Mouse (Mus musculus) liver, postnatal 0 days (tissue): Measurements from ENCODE around the gene Gm21987. TPM values are rescaled to one million over a fixed set of nuclear protein-coding genes. Genes with fewer than 3 reads are reported as not detected.

Source experiments
- ATAC-seq: fragments of 200-750 bp; cut with Nextera tagmentation; 2 replicates; pipeline ENCODE4 v1.8.0; 2017; ENCODE audit warnings: mild to moderate bottlenecking, moderate library complexity
- DNase-seq: peaks from one replicate; pipeline ENCODE4 v3.0.0-alpha.2; 2016
- H3K27ac ChIP-seq: fragments of 300-500 bp; sonication (generic); 2 replicates; pipeline ENCODE4 v1.5.1; 2014; ENCODE audit warnings: antibody characterized with exemption, moderate library complexity, mild to moderate bottlenecking, low read depth
- H3K27me3 ChIP-seq: fragments of 300-500 bp; sonication (generic); 2 replicates; pipeline ENCODE4 v1.6.1; 2014; ENCODE audit warnings: low read length, control low read depth, mixed read lengths; ENCODE audit not compliant: insufficient read depth
- H3K36me3 ChIP-seq: fragments of 300-500 bp; sonication (generic); replicated peaks from 2 replicates; pipeline ENCODE4 v1.6.1; 2014; ENCODE audit warnings: mild to moderate bottlenecking, control low read depth, low read length, moderate library complexity, mixed read lengths; ENCODE audit not compliant: insufficient read depth
- H3K4me1 ChIP-seq: fragments of 300-500 bp; sonication (generic); 2 replicates; pipeline ENCODE4 v1.6.1; 2014; ENCODE audit warnings: antibody characterized with exemption, mild to moderate bottlenecking, control low read depth; ENCODE audit not compliant: insufficient read depth
- H3K4me2 ChIP-seq: fragments of 300-500 bp; sonication (generic); 2 replicates; pipeline ENCODE4 v1.6.1; 2014; ENCODE audit warnings: low read depth, mild to moderate bottlenecking, low read length, moderate library complexity, mixed read lengths
- H3K4me3 ChIP-seq: fragments of 300-500 bp; sonication (generic); 2 replicates; pipeline ENCODE4 v1.5.1; 2014; ENCODE audit warnings: low read depth, low read length
- H3K9ac ChIP-seq: fragments of 300-500 bp; sonication (generic); replicated peaks from 2 replicates; pipeline ENCODE4 v1.6.1; 2014; ENCODE audit warnings: mild to moderate bottlenecking, moderate library complexity
- H3K9me3 ChIP-seq: fragments of 300-500 bp; sonication (generic); 2 replicates; pipeline ENCODE4 v1.6.1; 2016; ENCODE audit warnings: mild to moderate bottlenecking, control low read depth, low read length, mixed read lengths
- CTCF ChIP-seq: sonication (generic); IDR thresholded peaks from 2 replicates; pipeline ENCODE4 v1.5.1; 2016; ENCODE audit warnings: antibody characterized with exemption, low read depth
- EP300 ChIP-seq: IDR thresholded peaks from 2 replicates; pipeline ENCODE4 v1.6.1; 2016; ENCODE audit warnings: antibody characterized with exemption, low read depth, mild to moderate bottlenecking
- WGBS: fragments of 180-500 bp; shearing (Covaris S2); extraction: QIAGEN DNeasy Blood & Tissue Kit; methylation state at CpG from one replicate; pipeline ENCODE4 v1.1.7; 2014; ENCODE audit not compliant: insufficient replicate concordance; 5-methylcytosine and 5-hydroxymethylcytosine counted together
- polyA plus RNA-seq: library from polyadenylated mRNA; unstranded; fragments of >200 nt; fragmentation: Nextera tagmentation; extraction: Ambion mirVana; gene quantifications from 2 replicates; pipeline ENCODE4 v1.2.1, GENCODE M21; 2015

Gene Gm21987
- polyA plus RNA-seq, 1 experiment from 2014 or later: not detected

DNA sequence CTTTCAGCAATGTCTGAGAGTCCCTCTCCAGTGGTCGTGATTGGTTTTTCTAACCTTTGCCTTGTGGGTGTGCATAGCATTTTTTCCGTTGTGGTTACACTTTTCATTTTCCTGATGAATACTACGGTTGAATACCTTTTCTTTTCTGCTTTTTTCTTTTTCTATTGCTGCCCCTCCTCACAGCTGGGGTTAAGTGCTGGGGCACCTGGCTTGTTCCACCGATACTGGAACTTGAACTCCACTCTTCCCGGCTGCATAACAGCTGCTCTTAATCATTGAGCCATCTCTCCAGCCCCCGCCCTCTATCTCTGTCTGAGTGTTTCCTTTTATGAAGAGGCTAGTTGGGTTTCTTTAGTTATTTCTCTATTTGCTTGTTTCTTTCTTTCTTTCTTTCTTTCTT, 32.2 kb downstream of the Gm21987 start:
- TF ChIP-seq CTCF: no peak
- no peak for TF ChIP-seq EP300
- Histone ChIP-seq H3K9me3 (no peaks in the 10 kb centered on the region), H3K27me3 (no peaks in the 10 kb centered on the region), H3K4me2 (no peak overlapping the region), H3K27ac (no peak overlapping the region), H3K36me3 (peaks cover 5% of the 10 kb centered on the region; the same call in 1 of the 2 replicates), H3K4me3 (no peak overlapping the region), H3K4me1 (peaks cover 31% of the 10 kb centered on the region), H3K9ac (no peak overlapping the region)
- no peak for ATAC-seq
- DNase-seq: no peak
- 32% methylated on average over 6 of the region's 6 CpGs for WGBS

- Histone ChIP-seq H3K4me1 (peaks cover 30% of the 10 kb centered on the region), H3K9me3 (no peaks in the 10 kb centered on the region), H3K4me2 (no peak overlapping the region), H3K27me3 (no peaks in the 10 kb centered on the region), H3K9ac (no peak overlapping the region), H3K27ac (no peak overlapping the region), H3K4me3 (no peak overlapping the region), H3K36me3 (peaks cover 5% of the 10 kb centered on the region; the same call in 1 of the 2 replicates)
- ATAC-seq (no peak), DNase-seq (no peak)
- 53% methylated on average over 3 of the region's 3 CpGs for WGBS
- TF ChIP-seq CTCF (no peak), EP300 (no peak)
Measured at GRCm38 (mm10) chr16:38379493-38379892, 32.7 kb downstream of the Gm21987 start.

DNA sequence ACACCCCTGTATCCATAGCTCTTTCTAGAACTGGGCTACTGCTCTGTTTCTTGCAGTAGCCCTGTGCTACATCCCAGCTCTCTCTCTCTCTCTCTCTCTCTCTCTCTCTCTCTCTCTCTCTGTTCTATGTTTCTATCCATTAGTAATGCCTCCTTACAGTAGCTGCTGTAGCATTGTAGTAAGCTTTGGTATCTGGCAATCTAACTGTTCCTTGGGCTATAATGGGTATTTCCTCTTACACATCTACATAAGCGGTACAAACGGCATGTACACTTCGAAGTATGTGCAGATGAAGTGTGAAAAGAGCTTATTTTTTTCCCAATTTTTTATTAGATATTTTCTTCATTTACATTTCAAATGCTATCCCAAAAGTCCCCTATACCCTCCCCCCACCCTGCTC, 33.1 kb downstream of the Gm21987 start:
- Histone ChIP-seq H3K9ac (no peak overlapping the region), H3K4me1 (peaks cover 30% of the 10 kb centered on the region), H3K4me3 (no peak overlapping the region), H3K9me3 (no peaks in the 10 kb centered on the region), H3K27me3 (no peaks in the 10 kb centered on the region), H3K4me2 (no peak overlapping the region), H3K27ac (no peak overlapping the region), H3K36me3 (peaks cover 5% of the 10 kb centered on the region; the same call in 1 of the 2 replicates)
- 78% methylated on average over 3 of the region's 3 CpGs for WGBS
- DNase-seq (no peak), ATAC-seq (no peak)
- TF ChIP-seq CTCF (no peak), EP300 (no peak)

GRCm38 (mm10) chr16:38383683-38384082, 36.8 kb downstream of the Gm21987 start:
- no peak overlapping the region for H3K4me2 ChIP-seq
- DNase-seq: no peak

GRCm38 (mm10) chr16:38385184-38385634, 38.4 kb downstream of the Gm21987 start:
- no peaks in the 10 kb centered on the region for H3K9me3 ChIP-seq
- no peak for ATAC-seq
- peaks cover 22% of the 10 kb centered on the region for H3K4me1 ChIP-seq
- H3K27ac ChIP-seq: no peak overlapping the region
- no peaks in the 10 kb centered on the region for H3K36me3 ChIP-seq
- H3K4me2 ChIP-seq: no peak overlapping the region
- H3K4me3 ChIP-seq: no peak overlapping the region
- WGBS: 80% methylated on average over 6 of the region's 6 CpGs
- peak; percentile 10 for DNase-seq
- no peak for TF ChIP-seq CTCF
- TF ChIP-seq EP300: no peak
- H3K9ac ChIP-seq: no peak overlapping the region
- H3K27me3 ChIP-seq: no peaks in the 10 kb centered on the region

More at GRCm38 (mm10) chr16:38383683-38384082, 36.8 kb downstream of the Gm21987 start:
- 62% methylated on average over 2 of the region's 2 CpGs for WGBS
- TF ChIP-seq CTCF (no peak), EP300 (peak; percentile 64)
- H3K27me3 ChIP-seq: no peaks in the 10 kb centered on the region
- peak; percentile 54 for ATAC-seq
- 0 out of 2 replicates have a peak, but pooled peaks cover under 1% of the 10 kb centered on the region for H3K36me3 ChIP-seq
- H3K27ac ChIP-seq: no peak overlapping the region
- H3K4me3 ChIP-seq: no peak overlapping the region
- peaks cover 25% of the 10 kb centered on the region for H3K4me1 ChIP-seq
- no peaks in the 10 kb centered on the region for H3K9me3 ChIP-seq
- H3K9ac ChIP-seq: no peak overlapping the region

DNA sequence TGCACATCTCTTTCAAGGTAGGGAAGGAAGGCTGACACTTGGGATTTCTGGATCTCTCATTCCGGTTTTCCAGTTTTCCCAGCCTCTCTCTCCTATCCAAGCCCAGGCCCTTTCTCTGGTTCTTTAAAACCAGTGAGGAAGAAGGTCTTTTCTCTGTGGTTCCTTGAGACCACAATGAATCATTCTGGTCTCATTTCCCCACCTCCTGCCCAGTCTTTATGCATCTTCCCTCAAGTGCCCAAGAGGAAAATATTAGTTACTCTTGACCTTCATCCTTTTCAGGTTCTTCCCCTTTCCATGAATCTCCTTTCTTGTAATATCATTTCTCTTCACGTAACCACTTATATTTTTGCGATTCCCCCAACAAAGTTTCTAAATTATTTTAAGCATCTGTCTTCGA, 38.9 kb downstream of the Gm21987 start:
- peaks cover 22% of the 10 kb centered on the region for H3K4me1 ChIP-seq
- no peak overlapping the region for H3K4me2 ChIP-seq
- WGBS: 87% methylated on average over 4 of the region's 4 CpGs

More for the DNA sequence above, 38.9 kb downstream of the Gm21987 start:
- no peak for DNase-seq
- H3K4me3 ChIP-seq: no peak overlapping the region
- H3K27me3 ChIP-seq: no peaks in the 10 kb centered on the region
- no peak overlapping the region for H3K27ac ChIP-seq
- H3K36me3 ChIP-seq: no peaks in the 10 kb centered on the region
- H3K9me3 ChIP-seq: no peaks in the 10 kb centered on the region
- H3K9ac ChIP-seq: no peak overlapping the region
- no peak for ATAC-seq
- no peak for TF ChIP-seq EP300
- no peak for TF ChIP-seq CTCF
